ENCODE assay signal across 8 mouse cellular contexts in genomic region chr5:125140151-125140699, GRCm38 (mm10). TPM values are rescaled to one million over a fixed set of nuclear protein-coding genes. Genes with fewer than 3 reads are reported as not detected.
DNase-seq lines count a peak whose midpoint lies in the region; ATAC-seq and TF ChIP-seq lines count a peak whose summit lies in the region.

No protein-coding gene starts in this region.

- WGBS in hindbrain, embryonic 10.5 days: 83% methylated on average over 19 of the region's 19 CpGs
- WGBS in lung, postnatal 0 days: 5% methylated on average over 18 of the region's 19 CpGs

- H3K27me3 ChIP-seq in C2C12 (ENCODE audit: control insufficient read depth, insufficient read depth, insufficient read length): no peaks in the 10 kb centered on the region
- no peaks in the 10 kb centered on the region for H3K27me3 ChIP-seq in hindbrain, embryonic 10.5 days (ENCODE audit: insufficient read depth, poor library complexity, severe bottlenecking)
- no peaks in the 10 kb centered on the region for H3K27me3 ChIP-seq in lung, postnatal 0 days (replicated peaks; ENCODE audit: insufficient read depth, low read length)

- H3K4me2 ChIP-seq in lung, postnatal 0 days (replicated peaks; ENCODE audit: low read depth, low read length): peak overlapping the region; percentile 65

- TF ChIP-seq CTCF in C2C12 (IDR thresholded peaks at IDR 0.05; ENCODE audit: control insufficient read depth, insufficient read depth, insufficient read length): no peak
- TF ChIP-seq CTCF in lung, postnatal 0 days (IDR thresholded peaks at IDR 0.05): no peak

- peak overlapping the region; percentile 74 for H3ac ChIP-seq in C2C12 (ENCODE audit: control insufficient read depth, insufficient read length, low read depth)

- no peak; the same call in 1 of the 2 replicates for TF ChIP-seq EP300 in lung, postnatal 0 days (IDR thresholded peaks at IDR 0.05)

- ATAC-seq in frontal cortex, adult (ENCODE audit: low TSS enrichment): peak; percentile 5; the same call in 1 of the 2 replicates
- ATAC-seq in lung, postnatal 0 days: peak; percentile 15

- H3K4me3 ChIP-seq in C2C12 (ENCODE audit: insufficient read depth, poor library complexity, severe bottlenecking): peak overlapping the region; percentile 42
- H3K4me3 ChIP-seq in hindbrain, embryonic 10.5 days: peak overlapping the region; percentile 42
- H3K4me3 ChIP-seq in lung, postnatal 0 days (ENCODE audit: low read depth, low read length): peak overlapping the region; percentile 28

- peaks cover 93% of the 10 kb centered on the region for H3K79me2 ChIP-seq in C2C12 (ENCODE audit: control insufficient read depth, insufficient read depth)

- H3K4me1 ChIP-seq in hindbrain, embryonic 10.5 days (replicated peaks): peaks cover 85% of the 10 kb centered on the region
- H3K4me1 ChIP-seq in lung, postnatal 0 days (ENCODE audit: insufficient read depth, low read depth, low read length): peaks cover 54% of the 10 kb centered on the region; the same call in 1 of the 2 replicates

- peak; percentile 91 for DNase-seq in cerebellum, adult 11 months
- no peak for DNase-seq in hindbrain, embryonic 10.5 days (ENCODE audit: low spot score)
- DNase-seq in layer of hippocampus, adult 9-11 months: peak; percentile 76
- peak; percentile 71 for DNase-seq in lung, postnatal 0 days (ENCODE audit: low spot score)
- peak; percentile 80 for DNase-seq in right cerebral cortex, postnatal 25 days
- DNase-seq in yolk sac, embryonic 10.5 days (ENCODE audit: low spot score): no peak

- peak overlapping the region; percentile 43; the same call in 1 of the 2 replicates for H3K9ac ChIP-seq in lung, postnatal 0 days (replicated peaks; ENCODE audit: low read depth)

- no peaks in the 10 kb centered on the region for H3K9me3 ChIP-seq in hindbrain, embryonic 10.5 days
- no peaks in the 10 kb centered on the region for H3K9me3 ChIP-seq in lung, postnatal 0 days (ENCODE audit: low read length)

- peak overlapping the region; percentile 96 for H3K27ac ChIP-seq in hindbrain, embryonic 10.5 days
- peak overlapping the region; percentile 98 for H3K27ac ChIP-seq in lung, postnatal 0 days (ENCODE audit: low read length)

- no peaks in the 10 kb centered on the region for H3K36me3 ChIP-seq in C2C12 (ENCODE audit: control insufficient read depth, insufficient read depth)
- no peaks in the 10 kb centered on the region for H3K36me3 ChIP-seq in hindbrain, embryonic 10.5 days
- no peaks in the 10 kb centered on the region for H3K36me3 ChIP-seq in lung, postnatal 0 days (ENCODE audit: insufficient read depth, low read length)

- H3K79me3 ChIP-seq in C2C12 (ENCODE audit: low read depth): peaks cover 77% of the 10 kb centered on the region

TF ChIP-seq in C2C12, 6 proteins besides CTCF, POLR2A, EP300 and RAD21:
- TF ChIP-seq FOSL1 (IDR thresholded peaks at IDR 0.05; ENCODE audit: insufficient read depth, low read length, poor library complexity, severe bottlenecking) (no peak), MAX (IDR thresholded peaks at IDR 0.05) (no peak), CEBPB (IDR thresholded peaks at IDR 0.05; ENCODE audit: low read depth) (no peak), USF1 (IDR thresholded peaks at IDR 0.05; ENCODE audit: low read depth) (no peak), MYOD1 (IDR thresholded peaks at IDR 0.05; ENCODE audit: control insufficient read depth, insufficient read length, low read depth) (no peak), MYOG (IDR thresholded peaks at IDR 0.05; ENCODE audit: control insufficient read depth, extremely low read depth, insufficient read length) (no peak)

RNA-seq across cellular contexts. Expression of gene Ncor2, which starts 38.8 kb away (rescaled TPM):
- polyA plus RNA-seq in C2C12 (2012; fragmentation: generic; extraction: Trizol): 91.1 TPM
- 18.1 and 19.7 TPM in 2 replicates for polyA plus RNA-seq in hindbrain, embryonic 10.5 days (2016; fragmentation: Nextera tagmentation; extraction: Ambion mirVana)
- polyA plus RNA-seq in lung, postnatal 0 days (2015; fragmentation: Nextera tagmentation; extraction: Ambion mirVana): 20.2 and 23.9 TPM in 2 replicates

Comparison
In these comparisons a context has a peak if more than half of its experiments do, and no peak if none do; other contexts are left out.
1. DNase-seq: peak in cerebellum, adult 11 months (single experiment), layer of hippocampus, adult 9-11 months (single experiment), lung, postnatal 0 days (single experiment) and right cerebral cortex, postnatal 25 days (single experiment); none in hindbrain, embryonic 10.5 days (single experiment) and yolk sac, embryonic 10.5 days (single experiment).
2. Peak in every context shown above with its lines, with median percentiles within 50 percentile points of each other: H3K4me3 ChIP-seq.